Mouse (Mus musculus) testis, adult 2 months (tissue): ENCODE data around the gene Sft2d1. TPM values are rescaled to one million over a fixed set of nuclear protein-coding genes. Genes with fewer than 3 reads are reported as not detected.

ENCODE experiments used
- H3K27ac ChIP-seq: fragments of 200-500 bp; 2 replicates; pipeline ENCODE4 v1.5.1; 2012; ENCODE audit warnings: low read depth, low read length; ENCODE audit not compliant: control insufficient read depth, insufficient read depth
- H3K27me3 ChIP-seq: fragments of 200-500 bp; 2 replicates; pipeline ENCODE4 v1.6.1; 2012; ENCODE audit warnings: mild to moderate bottlenecking, low read length, moderate library complexity; ENCODE audit not compliant: control insufficient read depth, insufficient read depth
- H3K36me3 ChIP-seq: fragments of 200-500 bp; 2 replicates; pipeline ENCODE4 v1.6.1; 2012; ENCODE audit warnings: mild to moderate bottlenecking, low read length; ENCODE audit not compliant: control insufficient read depth, insufficient read depth
- H3K4me1 ChIP-seq: fragments of 200-500 bp; 2 replicates; pipeline ENCODE4 v1.6.1; 2012; ENCODE audit warnings: low read length; ENCODE audit not compliant: control insufficient read depth, insufficient read depth
- H3K4me3 ChIP-seq: fragments of 200-500 bp; 2 replicates; pipeline ENCODE4 v1.5.1; 2012; ENCODE audit warnings: low read depth, mild to moderate bottlenecking, low read length, moderate library complexity, mixed read lengths; ENCODE audit not compliant: control insufficient read depth
- CTCF ChIP-seq: fragments of 200-500 bp; IDR thresholded peaks from 2 replicates; pipeline ENCODE4 v1.5.1; 2012; ENCODE audit warnings: low read depth, mild to moderate bottlenecking, inconsistent platforms, low read length, moderate library complexity; ENCODE audit not compliant: control insufficient read depth, insufficient read depth, insufficient replicate concordance
- POLR2A ChIP-seq: fragments of 200-500 bp; IDR thresholded peaks from 2 replicates; pipeline ENCODE4 v1.6.1; 2012; ENCODE audit warnings: low read depth, mild to moderate bottlenecking, inconsistent platforms, low read length, moderate library complexity; ENCODE audit not compliant: control insufficient read depth
- polyA plus RNA-seq: library from polyadenylated mRNA; depleted of rRNA; stranded (reverse); fragments of >200 nt; gene quantifications from 2 replicates; pipeline ENCODE4 v1.2.3, GENCODE M21; 2012

The Sft2d1 gene
- polyA plus RNA-seq, 1 experiment = 40.9 TPM

DNA sequence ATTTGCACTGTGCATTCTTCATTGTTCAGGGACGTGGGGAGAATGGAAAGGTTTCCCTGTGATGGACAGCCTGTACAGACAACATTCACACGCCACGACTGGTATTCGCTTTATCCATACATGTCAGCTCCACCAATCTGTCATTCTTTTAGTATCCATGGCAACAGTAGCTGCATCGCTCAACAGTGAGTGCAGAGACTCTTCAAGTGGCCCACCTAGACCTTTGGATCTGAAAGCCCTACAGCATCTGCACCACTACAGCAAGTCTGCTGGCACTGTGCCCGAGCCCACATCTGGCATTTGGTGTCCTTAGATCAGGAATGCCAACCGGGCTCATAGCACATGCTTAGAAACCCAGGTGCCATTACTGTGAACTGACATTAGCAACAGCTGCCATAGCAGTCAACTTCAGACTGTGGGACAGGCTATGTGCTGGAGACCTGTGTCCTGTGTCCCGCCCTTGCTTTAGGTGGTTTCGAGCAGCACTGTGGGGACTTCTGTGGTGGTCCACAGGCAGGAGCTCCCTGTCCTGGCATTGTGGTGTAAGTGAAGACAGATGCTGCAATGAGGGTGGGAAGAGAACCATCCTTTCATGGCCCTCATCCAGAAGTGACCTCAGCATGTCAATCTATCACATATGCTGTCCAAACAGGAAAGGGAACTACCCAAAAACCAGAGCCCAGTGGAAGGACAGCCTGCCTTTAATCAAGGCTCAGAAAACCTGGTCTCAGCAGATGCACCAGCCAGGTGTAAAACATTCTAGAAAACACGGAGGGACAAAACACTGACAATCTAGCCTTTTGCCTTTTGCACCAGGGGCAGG is 50.6 kb downstream of the Sft2d1 start:
- Histone ChIP-seq H3K4me3 (no peak overlapping the region), H3K4me1 (no peaks in the 10 kb centered on the region), H3K36me3 (no peaks in the 10 kb centered on the region), H3K27me3 (no peaks in the 10 kb centered on the region), H3K27ac (no peak overlapping the region)
- TF ChIP-seq CTCF (no peak), POLR2A (no peak)

DNA sequence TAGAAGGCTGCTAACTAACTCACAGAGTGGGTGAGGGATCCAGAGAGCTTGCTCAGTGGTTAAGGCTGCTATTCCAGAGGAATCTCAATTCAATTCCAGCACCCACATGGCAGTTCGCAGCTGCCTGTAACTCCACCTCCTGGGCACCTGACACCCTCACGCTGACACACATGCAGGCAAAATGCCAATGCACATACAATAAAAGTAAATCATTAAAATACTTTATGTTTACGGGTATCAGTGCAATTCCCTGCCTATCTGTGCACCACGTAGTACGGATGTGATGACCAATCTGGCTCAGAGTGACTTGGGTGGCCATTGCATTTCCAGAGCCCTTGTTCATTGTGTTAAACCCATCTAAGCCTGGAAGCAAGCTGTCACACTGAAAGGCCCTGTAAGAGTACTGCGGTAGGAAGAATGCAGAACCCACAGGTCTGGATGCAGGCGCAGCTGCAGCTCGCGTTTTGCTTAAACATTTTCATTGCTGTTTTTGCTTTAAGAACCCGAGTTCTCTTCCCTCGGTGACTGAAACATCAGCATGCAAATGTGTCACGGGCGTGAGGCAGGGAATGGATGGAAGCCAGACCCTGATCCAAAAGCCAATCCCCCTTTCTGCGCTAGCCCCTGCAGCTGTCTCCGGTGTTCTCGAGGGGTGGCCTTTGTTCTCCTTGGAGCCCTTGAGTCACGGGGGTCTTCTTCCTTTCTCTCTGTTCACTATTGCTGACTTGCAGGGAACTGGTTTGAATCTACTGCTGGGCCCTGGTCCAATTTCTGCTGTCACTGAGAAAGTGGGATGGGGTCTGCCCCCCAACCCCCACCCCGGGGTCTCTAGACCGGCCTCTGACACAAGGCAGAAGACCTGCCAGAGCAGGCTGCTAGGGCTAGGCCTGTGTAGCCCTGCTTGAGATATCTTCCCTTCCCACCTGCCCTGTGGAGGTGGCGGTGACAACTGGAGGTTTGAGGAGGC is 56.9 kb downstream of the Sft2d1 start:
- TF ChIP-seq CTCF = no peak
- no peak for TF ChIP-seq POLR2A
- H3K4me1 ChIP-seq = peaks cover 3% of the 10 kb centered on the region
- no peaks in the 10 kb centered on the region for H3K27me3 ChIP-seq
- H3K4me3 ChIP-seq = no peak overlapping the region
- no peaks in the 10 kb centered on the region for H3K36me3 ChIP-seq
- H3K27ac ChIP-seq = no peak overlapping the region

DNA sequence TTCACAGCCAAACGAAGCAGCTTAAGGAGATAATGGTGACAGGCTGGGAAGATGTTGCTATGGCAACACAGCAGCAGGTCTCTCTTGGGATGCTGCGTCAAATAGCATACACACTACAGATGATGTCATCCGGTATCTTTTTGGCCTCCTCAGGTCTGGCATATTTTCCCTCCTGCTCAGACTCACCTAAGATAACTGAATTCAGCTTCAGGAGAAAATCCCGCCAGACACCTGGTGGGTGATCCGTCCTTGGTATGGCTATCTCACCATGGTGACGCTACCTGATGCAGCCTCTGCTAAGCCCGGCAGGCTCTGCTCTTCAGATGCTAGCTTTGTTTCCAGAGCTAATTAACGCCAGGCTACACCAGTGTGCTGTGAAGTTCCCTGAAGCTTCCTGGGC is 57.7 kb downstream of the Sft2d1 start:
- no peak overlapping the region for H3K27ac ChIP-seq
- H3K4me1 ChIP-seq = peaks cover 3% of the 10 kb centered on the region
- H3K27me3 ChIP-seq = no peaks in the 10 kb centered on the region
- H3K36me3 ChIP-seq = no peaks in the 10 kb centered on the region
- H3K4me3 ChIP-seq = no peak overlapping the region
- no peak for TF ChIP-seq CTCF
- TF ChIP-seq POLR2A = no peak

DNA sequence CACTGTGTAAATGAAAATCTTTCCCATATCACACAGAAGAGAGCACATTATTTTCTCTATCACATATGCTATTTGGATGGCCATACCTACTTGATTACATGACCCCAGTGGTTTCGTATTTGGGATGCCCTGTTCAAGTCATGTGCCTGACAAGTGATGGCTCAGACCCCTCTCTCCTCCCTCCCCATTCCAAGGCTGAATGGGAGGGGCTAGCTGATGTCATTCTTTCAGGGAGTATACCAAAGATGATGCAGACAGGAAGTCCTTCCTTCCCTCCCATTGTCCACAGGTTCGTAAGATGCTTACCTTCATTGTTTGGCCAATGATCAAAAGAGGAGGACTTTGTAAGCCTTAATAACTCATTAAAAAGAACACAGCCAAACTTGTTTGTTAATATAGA is 58.3 kb downstream of the Sft2d1 start:
- TF ChIP-seq POLR2A (no peak), CTCF (no peak)
- Histone ChIP-seq H3K4me1 (peaks cover 3% of the 10 kb centered on the region), H3K27ac (no peak overlapping the region), H3K27me3 (no peaks in the 10 kb centered on the region), H3K36me3 (no peaks in the 10 kb centered on the region), H3K4me3 (no peak overlapping the region)

DNA sequence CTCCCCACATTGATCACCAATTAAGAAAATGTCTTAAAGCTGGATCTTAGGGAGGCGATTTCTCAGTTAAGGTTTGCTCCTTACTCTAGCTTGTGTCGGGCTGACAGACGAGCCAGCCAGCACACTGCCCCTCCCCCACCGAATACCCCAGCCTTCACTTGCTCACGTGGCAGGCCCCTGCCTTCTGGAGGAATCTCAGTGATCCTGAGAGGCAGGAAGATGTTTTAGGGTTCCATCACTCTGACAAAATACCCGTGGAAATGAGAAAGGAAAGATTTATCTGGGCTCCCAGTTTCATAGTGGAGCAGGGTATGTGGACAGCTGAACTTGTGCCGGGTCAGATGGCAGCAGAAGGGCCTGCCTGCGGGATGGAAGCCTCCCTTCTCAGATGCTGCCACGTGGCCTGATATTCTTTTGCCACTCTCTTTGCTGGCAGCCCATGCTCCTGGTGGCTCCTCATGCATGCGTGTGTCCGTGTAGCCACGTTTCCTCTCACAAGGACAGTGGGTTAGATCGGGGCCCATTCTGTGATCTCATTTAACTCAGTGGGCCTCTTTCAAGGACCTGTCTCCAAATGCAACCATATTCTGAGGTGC is 59.8 kb downstream of the Sft2d1 start:
- Histone ChIP-seq H3K27ac (no peak overlapping the region), H3K4me1 (peaks cover 3% of the 10 kb centered on the region), H3K27me3 (no peaks in the 10 kb centered on the region), H3K36me3 (no peaks in the 10 kb centered on the region), H3K4me3 (no peak overlapping the region)
- TF ChIP-seq CTCF (no peak), POLR2A (no peak)

DNA sequence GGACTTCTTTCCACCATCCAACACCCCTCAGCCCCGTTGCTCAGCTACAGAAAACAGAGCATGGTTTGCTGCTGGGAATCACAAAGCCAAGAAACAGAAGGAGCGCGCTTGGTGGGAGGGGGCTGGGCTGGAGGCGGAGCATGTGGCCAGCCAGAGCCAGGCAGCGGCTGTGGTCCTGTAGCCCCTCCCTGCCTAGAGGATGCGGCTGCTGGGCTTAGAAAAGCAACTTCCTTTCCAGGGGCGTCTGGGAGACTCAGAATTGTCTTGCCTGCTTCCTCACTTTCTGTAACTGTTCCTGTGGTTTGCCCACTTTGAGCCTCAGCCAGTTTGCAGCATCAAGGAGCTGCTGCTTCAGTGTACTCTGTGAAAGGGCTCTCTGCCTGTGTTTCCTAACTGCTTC is 60.9 kb downstream of the Sft2d1 start:
- H3K36me3 ChIP-seq = no peaks in the 10 kb centered on the region
- H3K27ac ChIP-seq = no peak overlapping the region
- peaks cover 3% of the 10 kb centered on the region for H3K4me1 ChIP-seq
- H3K27me3 ChIP-seq = no peaks in the 10 kb centered on the region
- no peak overlapping the region for H3K4me3 ChIP-seq
- no peak for TF ChIP-seq POLR2A
- no peak for TF ChIP-seq CTCF
